Mouse (Mus musculus) embryonic facial prominence, embryonic 15.5 days (tissue): ENCODE measurements around the gene Gipc3. TPM values are rescaled to one million over a fixed set of nuclear protein-coding genes. Genes with fewer than 3 reads are reported as not detected.

Source experiments
- ATAC-seq: fragments of 200-750 bp; cut with Nextera tagmentation; 2 replicates; pipeline ENCODE4 v1.8.0; 2017; ENCODE audit warnings: low read depth, moderate TSS enrichment; ENCODE audit not compliant: insufficient number of reproducible peaks, low FRiP score, low TSS enrichment
- H3K27ac ChIP-seq: fragments of 300-500 bp; sonication (generic); replicated peaks from 2 replicates; pipeline ENCODE4 v1.5.1; 2015; ENCODE audit warnings: mild to moderate bottlenecking, inconsistent platforms
- H3K27me3 ChIP-seq: fragments of 300-500 bp; sonication (generic); 2 replicates; pipeline ENCODE4 v1.6.1; 2015; ENCODE audit warnings: inconsistent platforms
- H3K36me3 ChIP-seq: fragments of 300-500 bp; sonication (generic); 2 replicates; pipeline ENCODE4 v1.6.1; 2015; ENCODE audit warnings: mild to moderate bottlenecking, inconsistent platforms
- H3K4me1 ChIP-seq: fragments of 300-500 bp; sonication (generic); 2 replicates; pipeline ENCODE4 v1.6.1; 2015; ENCODE audit warnings: inconsistent platforms
- H3K4me2 ChIP-seq: fragments of 300-500 bp; sonication (generic); replicated peaks from 2 replicates; pipeline ENCODE4 v1.6.1; 2015; ENCODE audit warnings: mild to moderate bottlenecking, inconsistent platforms
- H3K4me3 ChIP-seq: fragments of 300-500 bp; sonication (generic); replicated peaks from 2 replicates; pipeline ENCODE4 v1.5.1; 2015; ENCODE audit warnings: mild to moderate bottlenecking, inconsistent platforms
- H3K9ac ChIP-seq: fragments of 300-500 bp; sonication (generic); 2 replicates; pipeline ENCODE4 v1.6.1; 2015; ENCODE audit warnings: inconsistent platforms
- H3K9me3 ChIP-seq: fragments of 300-500 bp; sonication (generic); replicated peaks from 2 replicates; pipeline ENCODE4 v1.6.1; 2016; ENCODE audit warnings: inconsistent platforms
- WGBS: fragments of 180-500 bp; shearing (Covaris S2); methylation state at CpG from one replicate; pipeline ENCODE4 v1.1.7; 2015; 5-methylcytosine and 5-hydroxymethylcytosine counted together
- polyA plus RNA-seq: library from polyadenylated mRNA; unstranded; fragments of >200 nt; fragmentation: Nextera tagmentation; extraction: Ambion mirVana; gene quantifications from 2 replicates; pipeline ENCODE4 v1.2.1, GENCODE M21; 2015

Gipc3 gene
- polyA plus RNA-seq, 1 experiment from 2014 or later, result 0.29 TPM

DNA sequence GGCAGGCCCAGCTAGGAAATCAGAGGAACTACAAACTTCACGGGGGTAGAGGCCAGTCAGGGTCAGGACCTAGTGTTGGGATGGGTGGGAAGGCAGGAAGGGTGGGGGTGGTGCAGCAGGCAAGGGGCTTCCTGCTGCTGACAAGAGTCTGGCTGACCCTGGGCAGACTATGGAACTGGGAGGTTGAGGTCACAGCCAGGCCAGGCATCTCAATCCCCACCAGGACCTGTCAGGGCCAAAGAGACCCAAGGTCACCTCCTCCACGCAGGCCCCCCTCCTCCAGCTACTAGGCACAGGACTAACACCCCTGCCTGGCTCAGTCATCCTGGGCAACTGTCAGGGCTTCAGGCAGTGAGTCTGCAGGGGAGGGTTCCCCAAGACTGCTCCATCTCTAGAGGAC lies 15.1 kb downstream of the Gipc3 start:
- H3K4me2 ChIP-seq, result no peak overlapping the region
- H3K9me3 ChIP-seq, result no peaks in the 10 kb centered on the region
- H3K36me3 ChIP-seq, result peaks cover 44% of the 10 kb centered on the region
- WGBS, result 16% methylated on average over 2 of the region's 2 CpGs
- no peak overlapping the region for H3K4me3 ChIP-seq
- peaks cover 46% of the 10 kb centered on the region for H3K4me1 ChIP-seq
- H3K9ac ChIP-seq, result no peak overlapping the region
- peak overlapping the region; percentile 92 for H3K27ac ChIP-seq
- no peak for ATAC-seq
- H3K27me3 ChIP-seq, result peaks cover 9% of the 10 kb centered on the region

DNA sequence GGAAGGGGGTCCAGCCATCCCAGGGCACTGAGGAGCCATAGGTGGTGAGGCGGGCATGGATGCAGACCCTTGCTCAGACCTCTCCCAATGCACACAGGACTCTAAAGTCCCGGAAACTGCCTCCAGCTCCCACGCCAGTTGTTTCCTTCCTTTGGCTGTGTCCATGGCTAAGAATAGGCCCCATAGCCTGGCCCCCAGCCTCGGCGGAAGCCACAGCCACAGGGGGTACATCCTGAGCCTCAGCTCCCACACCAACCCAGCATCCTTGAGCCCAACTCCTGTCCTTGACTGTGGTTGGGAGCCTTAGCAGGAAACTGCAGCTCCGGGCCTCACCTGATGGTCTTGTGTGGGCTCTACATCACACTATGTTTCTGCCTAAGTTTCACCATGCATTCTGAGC lies 16.2 kb downstream of the Gipc3 start:
- WGBS, result 76% methylated on average over 6 of the region's 6 CpGs
- Histone ChIP-seq H3K27me3 (no peaks in the 10 kb centered on the region), H3K36me3 (peaks cover 51% of the 10 kb centered on the region), H3K9ac (no peak overlapping the region), H3K4me2 (no peak overlapping the region), H3K4me1 (peaks cover 46% of the 10 kb centered on the region), H3K27ac (0 out of 2 replicates have a peak overlapping the region, but pooled peaks have one; percentile 7), H3K4me3 (no peak overlapping the region), H3K9me3 (no peaks in the 10 kb centered on the region)
- no peak for ATAC-seq

DNA sequence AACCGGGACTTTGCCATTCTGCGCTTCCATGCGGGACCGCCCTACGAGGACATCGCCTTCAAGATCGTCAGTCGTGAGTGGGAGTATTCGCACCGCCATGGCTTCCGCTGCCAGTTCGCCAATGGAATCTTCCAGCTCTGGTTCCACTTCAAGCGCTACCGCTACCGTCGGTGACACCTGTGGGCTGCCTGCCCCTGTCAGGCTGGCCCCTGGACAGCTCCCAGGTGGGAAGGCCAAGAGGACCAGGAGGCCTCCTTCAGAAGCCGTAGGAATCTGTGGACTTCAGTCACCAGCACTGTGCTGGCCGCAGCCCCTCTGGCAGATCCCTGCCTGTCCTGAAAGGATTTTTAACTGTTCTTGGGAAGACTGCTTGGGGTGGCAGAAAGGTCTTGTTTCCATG lies 17.3 kb downstream of the Gipc3 start:
- no peaks in the 10 kb centered on the region for H3K27me3 ChIP-seq
- H3K4me1 ChIP-seq, result peaks cover 45% of the 10 kb centered on the region
- 92% methylated on average over 18 of the region's 18 CpGs for WGBS
- no peak overlapping the region for H3K4me2 ChIP-seq
- H3K27ac ChIP-seq, result no peak overlapping the region
- no peaks in the 10 kb centered on the region for H3K9me3 ChIP-seq
- H3K4me3 ChIP-seq, result no peak overlapping the region
- no peak for ATAC-seq
- no peak overlapping the region for H3K9ac ChIP-seq
- peaks cover 51% of the 10 kb centered on the region for H3K36me3 ChIP-seq

DNA sequence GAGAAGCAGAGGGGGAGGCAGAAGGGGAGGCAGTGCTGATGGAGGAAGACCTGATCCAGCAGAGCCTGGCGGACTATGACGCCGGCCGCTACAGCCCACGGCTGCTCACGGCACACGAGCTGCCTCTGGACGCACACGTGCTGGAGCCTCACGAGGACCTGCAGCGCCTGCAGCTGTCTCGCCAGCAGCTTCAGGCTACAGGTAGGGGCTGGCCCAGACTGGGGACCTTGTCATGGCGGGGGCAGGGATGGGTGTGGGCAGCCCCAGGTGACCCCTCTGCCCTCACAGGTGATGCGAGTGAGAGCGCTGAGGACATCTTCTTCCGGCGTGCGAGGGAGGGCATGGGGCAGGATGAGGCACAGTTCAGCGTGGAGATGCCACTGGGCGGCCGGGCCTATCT lies 17.9 kb downstream of the Gipc3 start:
- Histone ChIP-seq H3K9ac (no peak overlapping the region), H3K27me3 (no peaks in the 10 kb centered on the region), H3K4me3 (no peak overlapping the region), H3K4me2 (no peak overlapping the region), H3K27ac (no peak overlapping the region), H3K9me3 (no peaks in the 10 kb centered on the region), H3K4me1 (peaks cover 40% of the 10 kb centered on the region), H3K36me3 (peaks cover 51% of the 10 kb centered on the region)
- ATAC-seq, result no peak
- 89% methylated on average over 21 of the region's 21 CpGs for WGBS

DNA sequence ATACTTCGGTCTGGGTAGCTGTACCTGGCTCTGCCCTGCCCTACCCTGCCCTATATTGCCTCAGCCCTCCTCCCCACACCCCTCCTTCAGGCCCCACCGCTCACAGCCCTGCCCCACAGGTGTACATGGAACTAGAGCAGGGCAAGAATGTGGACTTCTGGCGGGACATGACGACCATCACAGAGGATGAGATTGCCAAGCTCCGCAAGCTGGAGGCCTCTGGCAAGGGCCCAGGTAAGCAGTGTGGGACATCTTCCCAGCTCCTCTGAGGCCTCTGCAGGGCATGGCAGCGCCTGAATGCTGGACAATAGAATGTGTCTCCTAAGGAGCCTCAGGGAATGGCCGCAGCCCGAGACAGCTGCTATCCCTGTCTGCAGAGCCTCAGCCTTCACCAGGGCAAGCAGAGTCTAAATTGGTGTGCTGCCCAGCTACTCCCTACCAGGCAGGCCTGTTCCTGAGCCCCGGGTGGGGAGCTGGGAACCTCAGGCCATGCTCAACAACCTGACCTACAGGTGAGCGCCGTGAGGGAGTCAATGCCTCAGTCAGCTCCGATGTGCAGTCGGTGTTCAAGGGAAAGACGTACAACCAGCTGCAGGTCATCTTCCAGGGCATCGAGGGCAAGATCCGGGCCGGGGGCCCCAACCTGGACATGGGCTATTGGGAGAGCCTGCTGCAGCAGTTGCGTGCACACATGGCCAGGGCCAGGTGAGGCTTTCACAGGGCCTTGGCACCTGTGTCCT lies 19.1 kb downstream of the Gipc3 start:
- no peak for ATAC-seq
- 93% methylated on average over 18 of the region's 18 CpGs for WGBS
- peaks cover 51% of the 10 kb centered on the region for H3K36me3 ChIP-seq

DNA sequence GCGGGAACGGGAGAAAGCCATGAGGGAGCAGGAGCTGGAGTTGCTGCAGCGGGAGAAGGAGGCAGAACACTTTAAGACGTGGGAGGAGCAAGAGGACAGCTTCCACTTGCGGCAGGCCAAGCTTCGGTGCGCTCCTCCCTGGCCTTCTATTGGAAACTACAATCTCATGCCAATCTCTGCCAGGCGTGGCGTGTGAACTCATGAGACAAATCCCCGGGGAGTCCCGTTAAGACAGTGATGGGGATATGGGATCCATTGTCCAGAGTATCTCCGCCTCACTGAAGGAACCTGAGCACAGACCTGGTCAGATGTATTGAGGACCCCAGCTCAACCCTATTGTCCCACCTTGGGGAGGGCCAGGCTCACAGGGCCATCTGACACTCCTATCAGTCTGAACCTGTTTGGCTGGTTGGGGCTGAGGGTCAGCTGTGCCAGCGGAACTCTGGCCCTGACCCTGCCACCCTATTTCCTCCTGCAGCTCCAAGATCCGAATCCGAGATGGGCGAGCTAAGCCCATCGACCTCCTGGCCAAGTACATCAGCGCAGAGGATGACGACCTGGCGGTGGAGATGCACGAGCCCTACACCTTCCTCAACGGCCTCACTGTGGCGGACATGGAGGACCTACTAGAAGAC lies 19.8 kb downstream of the Gipc3 start:
- Histone ChIP-seq H3K4me3 (no peak overlapping the region), H3K27me3 (no peaks in the 10 kb centered on the region)

More for the DNA sequence above, 19.1 kb downstream of the Gipc3 start:
- Histone ChIP-seq H3K9me3 (no peaks in the 10 kb centered on the region), H3K27ac (no peak overlapping the region), H3K27me3 (no peaks in the 10 kb centered on the region), H3K4me2 (no peak overlapping the region), H3K9ac (no peak overlapping the region), H3K4me1 (peaks cover 38% of the 10 kb centered on the region), H3K4me3 (no peak overlapping the region)

DNA sequence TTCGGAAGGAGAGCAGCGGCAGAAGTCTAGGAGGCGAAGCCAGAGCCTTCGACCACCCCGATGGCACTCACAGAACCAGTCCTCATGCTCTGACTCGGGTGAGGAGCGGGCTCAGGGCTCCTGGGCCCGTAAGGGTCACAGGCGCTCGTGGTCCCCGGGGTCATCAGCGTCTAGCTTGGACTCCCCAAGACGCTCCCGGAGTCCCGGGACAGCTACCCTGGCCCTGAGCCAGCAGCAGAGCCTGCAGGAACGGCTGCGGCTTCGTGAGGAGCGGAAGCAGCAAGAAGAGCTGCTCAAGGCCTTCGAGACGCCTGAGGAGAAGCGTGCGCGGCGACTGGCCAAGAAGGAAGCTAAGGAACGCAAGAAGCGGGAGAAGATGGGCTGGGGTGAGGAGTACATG lies 20.6 kb downstream of the Gipc3 start:
- Histone ChIP-seq H3K9ac (no peak overlapping the region), H3K4me1 (peaks cover 37% of the 10 kb centered on the region), H3K27me3 (no peaks in the 10 kb centered on the region), H3K27ac (no peak overlapping the region), H3K4me2 (peak overlapping the region; percentile 78), H3K9me3 (no peaks in the 10 kb centered on the region), H3K36me3 (peaks cover 61% of the 10 kb centered on the region), H3K4me3 (peak overlapping the region; percentile 93)
- WGBS, result 94% methylated on average over 27 of the region's 27 CpGs
- ATAC-seq, result no peak

More for the DNA sequence above, 19.8 kb downstream of the Gipc3 start:
- peaks cover 57% of the 10 kb centered on the region for H3K36me3 ChIP-seq
- ATAC-seq, result no peak
- peaks cover 38% of the 10 kb centered on the region for H3K4me1 ChIP-seq
- no peak overlapping the region for H3K9ac ChIP-seq
- H3K4me2 ChIP-seq, result no peak overlapping the region
- no peak overlapping the region for H3K27ac ChIP-seq
- H3K9me3 ChIP-seq, result no peaks in the 10 kb centered on the region
- 91% methylated on average over 23 of the region's 23 CpGs for WGBS

DNA sequence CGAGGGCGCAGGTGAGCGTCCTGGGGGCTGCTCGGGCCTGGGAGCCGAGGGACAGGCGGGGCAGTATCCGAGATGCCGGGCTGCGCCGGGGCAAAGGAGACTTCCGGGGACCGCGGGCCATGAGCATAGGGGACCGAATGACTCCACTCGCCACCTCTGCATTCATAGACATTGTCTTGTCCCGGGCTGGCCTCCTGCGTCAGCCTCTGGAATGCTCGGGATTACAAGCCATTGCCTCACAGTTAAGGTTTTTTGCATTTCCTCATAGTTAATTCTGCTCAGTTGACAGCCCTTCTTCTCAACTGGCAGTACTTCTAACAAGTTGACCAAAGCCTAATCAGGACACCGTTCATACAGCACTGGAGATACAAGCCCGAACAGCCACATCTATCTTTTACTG lies 21.6 kb downstream of the Gipc3 start:
- H3K4me1 ChIP-seq, result peaks cover 47% of the 10 kb centered on the region
- WGBS, result 3% methylated on average over 20 of the region's 20 CpGs
- no peaks in the 10 kb centered on the region for H3K9me3 ChIP-seq
- H3K27me3 ChIP-seq, result no peaks in the 10 kb centered on the region
- H3K4me2 ChIP-seq, result peak overlapping the region; percentile 78
- ATAC-seq, result no peak
- H3K27ac ChIP-seq, result peak overlapping the region; percentile 95
- H3K4me3 ChIP-seq, result peak overlapping the region; percentile 93
- H3K36me3 ChIP-seq, result peaks cover 51% of the 10 kb centered on the region
- H3K9ac ChIP-seq, result peak overlapping the region; percentile 93

DNA sequence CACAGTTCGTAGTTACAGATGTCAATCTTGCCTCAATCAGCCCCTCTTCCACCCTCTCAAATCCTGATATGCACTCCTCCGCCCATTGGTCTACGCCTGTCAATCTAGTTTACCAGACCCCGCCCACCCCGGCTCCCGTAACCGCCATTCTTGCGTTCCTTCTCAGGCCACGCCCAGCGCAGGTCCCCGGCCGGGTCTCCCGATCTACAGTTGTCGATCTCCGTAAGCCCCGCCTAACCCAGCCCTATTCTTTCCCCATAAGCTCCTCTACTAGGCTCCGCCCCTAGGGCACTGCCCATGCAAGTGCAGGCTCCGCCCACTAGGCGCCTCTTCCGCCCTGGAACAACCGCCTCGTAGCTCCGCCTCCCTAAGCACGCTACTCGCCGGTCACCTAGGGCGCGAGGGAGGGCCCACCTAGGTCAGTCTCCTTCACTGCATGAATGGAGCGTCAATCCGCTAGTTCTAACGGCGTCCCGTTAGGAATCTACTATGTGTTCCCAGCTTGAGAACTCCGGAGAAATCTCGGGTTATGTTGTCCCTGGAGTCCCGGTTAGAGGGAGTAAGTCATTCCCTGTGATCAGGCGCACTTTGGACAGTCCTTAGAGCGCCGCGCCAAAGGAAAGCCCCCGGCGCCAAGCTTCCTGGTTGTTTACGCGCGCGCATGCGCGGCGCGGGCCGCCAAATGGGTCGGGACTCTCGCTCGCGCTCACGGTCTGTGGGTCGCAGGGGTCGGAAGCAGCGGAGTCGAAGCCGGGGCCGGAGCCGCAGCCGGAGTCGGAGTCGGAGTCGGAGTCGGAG lies 22.3 kb downstream of the Gipc3 start, which contains the start of gene Cactin:
Cactin (plus strand) TSS at position 554 of the 798 bp plus-strand sequence.
- under 1% methylated on average over 68 of the region's 68 CpGs for WGBS
- H3K9ac ChIP-seq, result peak within 1 kb of the TSS; percentile 93
- peaks cover 51% of the 10 kb centered on the region for H3K36me3 ChIP-seq
- peak within 1 kb of the TSS; percentile 78 for H3K4me2 ChIP-seq
- H3K27me3 ChIP-seq, result no peaks in the 10 kb centered on the region
- H3K4me3 ChIP-seq, result peak within 1 kb of the TSS; percentile 93
- peak within 1 kb of the TSS; percentile 95 for H3K27ac ChIP-seq
- H3K4me1 ChIP-seq, result peaks cover 53% of the 10 kb centered on the region
- H3K9me3 ChIP-seq, result no peaks in the 10 kb centered on the region
- peak; percentile 94 for ATAC-seq

DNA sequence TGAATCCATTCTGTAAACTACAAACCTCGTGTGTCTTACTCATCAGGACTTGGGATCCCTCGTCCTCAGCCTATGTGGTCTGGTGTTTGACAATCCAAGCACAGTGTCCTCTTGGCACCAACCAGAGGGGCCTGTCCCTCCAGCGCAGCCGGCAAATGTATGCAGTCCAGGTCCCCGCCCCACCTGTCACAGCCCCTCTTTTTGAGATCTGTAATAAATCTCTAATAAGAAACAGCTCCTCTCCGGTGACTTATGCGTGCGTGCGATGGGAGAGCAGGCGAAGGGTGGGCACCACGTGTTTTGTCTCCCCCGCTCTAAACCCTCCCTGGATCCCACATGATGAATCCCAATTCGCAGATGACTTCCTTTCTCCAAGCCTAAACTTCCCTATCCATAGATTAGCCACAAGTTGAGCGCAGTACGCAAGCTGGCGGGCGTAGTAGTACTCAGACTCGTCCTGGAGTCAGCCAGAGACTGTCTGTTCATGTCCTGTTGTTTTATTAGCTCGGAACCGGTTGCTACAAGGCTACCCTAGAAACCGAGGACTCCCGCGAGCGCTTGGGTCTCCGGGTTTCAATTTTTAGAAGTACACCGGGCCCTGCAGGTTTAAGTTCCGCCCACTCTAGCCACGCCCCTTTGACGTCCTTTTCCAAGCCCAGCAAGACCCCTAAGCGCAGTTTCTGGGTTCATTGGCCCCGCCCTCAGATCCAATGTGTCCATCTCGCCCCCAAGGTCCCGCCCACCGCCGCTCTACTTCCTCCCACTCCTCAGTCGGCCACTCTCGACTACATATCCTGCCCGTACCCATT lies 23.1 kb downstream of the Gipc3 start:
- H3K36me3 ChIP-seq, result peaks cover 51% of the 10 kb centered on the region
- peaks cover 54% of the 10 kb centered on the region for H3K4me1 ChIP-seq
- no peak; the same call in 1 of the 2 replicates for ATAC-seq
- H3K27me3 ChIP-seq, result no peaks in the 10 kb centered on the region
- H3K27ac ChIP-seq, result peak overlapping the region; percentile 95
- peak overlapping the region; percentile 93 for H3K4me3 ChIP-seq
- H3K9me3 ChIP-seq, result no peaks in the 10 kb centered on the region
- under 1% methylated on average over 38 of the region's 38 CpGs for WGBS
- peak overlapping the region; percentile 78 for H3K4me2 ChIP-seq
- H3K9ac ChIP-seq, result peak overlapping the region; percentile 39
